Mouse (Mus musculus) lung, postnatal 25 days (tissue): ENCODE measurements around the gene Gm20388.
A peak's percentile ranks its signal among the peaks of the same experiment; 100 is the strongest.

ENCODE experiments used
- DNase-seq: peaks from one replicate; pipeline ENCODE4 v3.0.0; 2022; ENCODE audit warnings: low spot score

Gm20388 gene

DNA sequence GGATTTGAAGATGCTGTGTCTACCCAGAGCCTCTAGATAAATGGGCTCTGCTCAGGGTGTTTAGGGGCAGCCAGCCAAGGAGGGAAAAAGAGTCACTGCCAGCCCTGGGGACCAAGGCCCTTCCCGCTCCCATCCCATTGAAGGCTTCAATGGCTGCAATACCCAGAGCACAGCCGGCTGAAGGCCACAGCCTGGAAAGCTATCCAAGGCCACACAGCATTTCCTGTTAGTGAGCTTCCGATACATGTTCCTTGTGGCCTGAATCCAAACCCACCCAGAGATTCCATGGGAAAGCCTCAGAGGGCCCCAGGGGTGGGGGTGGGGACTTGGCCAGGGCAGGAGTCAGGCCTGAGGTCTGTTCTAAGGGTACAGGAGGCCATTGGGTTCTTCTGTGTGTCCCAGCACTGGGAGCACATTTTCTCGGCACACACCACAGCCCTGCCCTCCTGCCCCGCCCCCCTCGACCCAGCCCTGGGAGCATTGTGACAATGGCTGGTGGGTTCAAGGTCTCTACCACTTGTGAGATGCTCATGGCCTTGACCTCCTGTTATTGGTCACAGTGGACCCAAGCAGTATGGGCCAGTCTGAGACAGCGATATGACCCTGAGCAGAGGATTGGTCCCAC is 294.2 kb downstream of the Gm20388 start:
- peak; percentile 73 for DNase-seq

DNA sequence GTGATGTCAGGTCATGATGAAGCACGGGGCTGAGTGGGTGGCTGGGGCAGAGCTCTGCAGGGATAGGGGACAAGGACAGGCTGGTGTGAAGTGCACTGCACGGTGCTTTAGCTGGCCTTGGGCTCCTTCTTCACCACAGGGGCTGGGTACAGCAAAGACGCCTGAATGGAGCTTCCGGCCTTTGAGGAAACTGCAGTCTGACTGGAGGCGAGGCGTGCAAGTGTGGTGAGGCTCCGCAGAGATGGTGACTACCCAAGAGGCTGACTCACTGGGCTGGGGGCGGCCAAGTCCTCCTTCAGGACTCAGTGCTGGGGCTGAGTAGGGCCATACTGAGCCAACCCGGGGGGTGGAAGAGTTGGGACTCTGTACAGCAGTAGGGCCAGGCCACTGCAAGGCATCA is 295.3 kb downstream of the Gm20388 start:
- DNase-seq, result no peak

DNA sequence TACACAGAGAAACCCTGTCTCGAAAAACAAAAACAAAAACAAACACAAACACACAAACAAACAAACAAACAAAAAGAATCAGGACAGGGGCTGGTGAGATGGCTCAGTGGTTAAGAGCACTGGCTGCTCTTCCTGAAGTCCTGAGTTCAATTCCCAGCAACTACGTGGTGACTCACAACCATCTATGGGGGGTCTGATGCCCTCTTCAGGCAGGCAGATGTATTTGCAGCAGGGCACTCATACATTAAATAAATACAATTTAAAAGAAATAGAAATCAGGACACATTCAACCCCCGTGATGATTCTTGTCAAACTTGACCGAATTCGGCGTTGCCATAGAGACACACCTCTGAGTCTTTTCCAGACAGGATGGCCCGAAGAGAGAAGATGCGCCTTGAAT is 296.7 kb downstream of the Gm20388 start:
- no peak for DNase-seq

DNA sequence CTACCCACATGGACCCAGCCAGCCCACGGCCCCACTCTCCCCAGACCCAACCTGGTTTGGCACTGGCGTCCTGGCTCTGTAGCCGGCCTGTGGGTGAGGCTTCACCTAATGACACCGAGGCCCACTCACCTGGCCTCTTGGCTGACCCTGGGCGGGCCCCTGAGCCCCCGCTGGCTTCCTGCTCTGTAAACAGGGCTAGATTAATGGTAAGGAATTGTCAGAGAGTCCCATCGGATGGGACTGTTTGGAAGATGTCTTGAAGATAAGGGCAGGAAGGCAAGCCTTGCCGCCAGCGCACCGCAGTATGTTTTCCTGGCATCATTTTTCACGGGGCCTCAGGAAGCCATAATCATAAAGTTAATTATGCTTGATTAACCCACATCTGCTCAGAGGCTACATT is 297.5 kb downstream of the Gm20388 start:
- DNase-seq, result no peak

DNA sequence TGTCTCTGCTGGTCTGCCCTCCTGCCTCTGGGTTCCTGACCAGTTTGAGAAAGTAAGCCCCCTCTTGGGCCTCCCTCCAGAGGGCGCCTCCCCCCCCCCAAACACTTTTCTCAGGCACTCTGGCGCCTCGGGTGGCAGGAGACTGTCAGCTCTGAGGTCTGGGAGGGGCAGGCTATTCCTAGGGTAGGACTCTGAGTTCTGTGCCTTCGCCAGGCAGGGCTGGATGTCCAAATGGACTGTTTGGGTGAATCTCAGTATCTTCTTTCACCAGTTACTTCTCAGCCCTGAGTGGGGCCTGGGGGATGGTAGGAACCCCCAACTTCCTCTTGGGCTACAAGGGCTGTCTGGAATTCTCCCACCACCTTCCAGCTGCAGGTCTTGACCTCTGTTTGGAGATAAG is 300.7 kb downstream of the Gm20388 start:
- DNase-seq, result no peak

DNA sequence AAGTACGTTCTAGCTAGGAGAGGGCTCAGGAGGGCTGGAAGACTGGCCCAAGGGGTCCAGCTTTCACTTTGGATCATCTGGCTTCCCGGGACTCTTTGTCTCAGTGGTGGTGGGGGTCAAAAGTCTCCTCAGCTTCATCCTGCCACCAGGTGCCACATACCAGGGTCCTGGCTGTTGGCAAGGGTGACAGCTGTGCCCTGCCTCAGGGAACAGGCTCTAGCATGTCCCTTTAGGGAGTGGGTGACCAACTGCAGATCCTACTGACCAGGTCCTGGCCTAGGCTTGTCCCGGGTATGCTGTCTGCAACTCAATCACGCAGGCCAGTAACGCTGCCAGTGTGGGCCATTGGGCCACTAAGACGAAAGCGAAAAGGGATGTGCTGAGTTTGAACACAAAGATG is 302.0 kb downstream of the Gm20388 start:
- no peak for DNase-seq

DNA sequence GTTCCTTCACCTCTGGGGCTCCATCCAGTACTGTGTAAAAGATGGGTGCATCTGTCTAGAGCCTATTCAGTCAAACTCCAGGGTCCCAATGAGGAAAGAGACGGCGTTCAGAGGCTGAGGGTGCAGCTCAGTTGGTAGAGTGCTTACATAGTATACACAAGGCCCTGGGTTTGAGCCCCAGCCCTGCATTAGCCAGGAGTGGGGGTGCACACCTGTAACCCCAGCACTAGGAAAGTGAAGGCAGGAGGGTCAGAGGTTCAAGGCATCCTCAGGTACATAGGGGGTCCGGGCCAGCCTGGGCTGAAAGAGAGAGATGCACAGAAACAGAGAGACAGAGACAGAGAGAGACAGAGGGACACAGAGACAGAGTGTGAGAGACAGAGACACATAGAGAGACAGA is 302.6 kb downstream of the Gm20388 start:
- no peak for DNase-seq

DNA sequence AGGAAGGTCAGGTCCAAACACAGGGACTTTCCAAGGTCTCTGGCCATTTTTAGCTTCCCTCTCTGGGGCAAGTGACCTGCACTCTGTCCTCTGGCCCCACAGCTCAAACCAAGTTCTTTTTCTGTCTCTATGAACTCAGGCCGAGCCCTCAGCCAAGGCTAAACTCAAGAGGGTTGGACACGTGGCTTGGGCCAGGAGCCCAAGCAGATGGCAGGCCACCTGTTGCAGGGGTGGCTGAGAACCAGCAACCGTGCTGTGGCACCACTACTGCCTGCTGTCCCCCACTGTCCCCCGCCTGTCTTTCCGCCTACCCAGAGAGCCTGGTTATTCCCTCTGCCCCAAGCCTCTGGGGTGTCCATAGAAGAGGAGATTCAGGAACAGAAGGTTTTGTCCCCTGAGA is 303.3 kb downstream of the Gm20388 start:
- DNase-seq, result no peak

DNA sequence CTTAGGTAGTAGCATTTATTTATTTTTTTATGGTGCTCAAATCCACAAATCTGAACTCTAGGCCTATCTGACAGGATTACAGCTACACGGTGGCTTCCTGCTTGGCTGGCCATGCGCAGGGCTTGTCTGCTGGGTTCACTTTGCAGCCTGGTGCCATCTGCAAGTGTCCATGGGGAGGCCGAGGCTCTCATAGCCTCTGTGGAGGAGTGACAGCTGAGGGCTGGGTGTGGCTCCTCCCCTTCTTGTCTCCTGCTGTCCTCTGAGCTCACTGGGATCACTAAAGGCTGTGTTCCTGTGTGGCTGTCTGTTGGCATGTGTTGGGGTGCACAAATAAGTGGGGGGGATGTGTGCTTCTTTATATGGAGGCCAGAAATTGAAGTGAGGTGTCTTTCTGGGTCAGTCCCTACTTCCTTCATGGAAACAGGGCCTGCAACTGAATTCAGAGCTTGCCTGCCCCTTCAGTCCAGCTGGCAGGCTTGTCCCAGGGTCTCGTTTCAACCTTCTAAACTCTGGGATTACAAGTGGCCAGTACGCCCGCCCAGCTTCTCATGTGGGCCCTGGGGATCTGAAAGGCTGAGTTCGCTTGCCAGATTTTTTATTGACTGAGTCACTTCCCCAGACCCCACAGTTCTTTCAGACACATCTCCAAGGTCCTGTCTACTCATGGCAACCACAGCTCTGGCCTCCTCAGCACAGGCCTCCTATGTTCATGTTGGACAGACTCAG is 304.9 kb downstream of the Gm20388 start:
- DNase-seq, result no peak

DNA sequence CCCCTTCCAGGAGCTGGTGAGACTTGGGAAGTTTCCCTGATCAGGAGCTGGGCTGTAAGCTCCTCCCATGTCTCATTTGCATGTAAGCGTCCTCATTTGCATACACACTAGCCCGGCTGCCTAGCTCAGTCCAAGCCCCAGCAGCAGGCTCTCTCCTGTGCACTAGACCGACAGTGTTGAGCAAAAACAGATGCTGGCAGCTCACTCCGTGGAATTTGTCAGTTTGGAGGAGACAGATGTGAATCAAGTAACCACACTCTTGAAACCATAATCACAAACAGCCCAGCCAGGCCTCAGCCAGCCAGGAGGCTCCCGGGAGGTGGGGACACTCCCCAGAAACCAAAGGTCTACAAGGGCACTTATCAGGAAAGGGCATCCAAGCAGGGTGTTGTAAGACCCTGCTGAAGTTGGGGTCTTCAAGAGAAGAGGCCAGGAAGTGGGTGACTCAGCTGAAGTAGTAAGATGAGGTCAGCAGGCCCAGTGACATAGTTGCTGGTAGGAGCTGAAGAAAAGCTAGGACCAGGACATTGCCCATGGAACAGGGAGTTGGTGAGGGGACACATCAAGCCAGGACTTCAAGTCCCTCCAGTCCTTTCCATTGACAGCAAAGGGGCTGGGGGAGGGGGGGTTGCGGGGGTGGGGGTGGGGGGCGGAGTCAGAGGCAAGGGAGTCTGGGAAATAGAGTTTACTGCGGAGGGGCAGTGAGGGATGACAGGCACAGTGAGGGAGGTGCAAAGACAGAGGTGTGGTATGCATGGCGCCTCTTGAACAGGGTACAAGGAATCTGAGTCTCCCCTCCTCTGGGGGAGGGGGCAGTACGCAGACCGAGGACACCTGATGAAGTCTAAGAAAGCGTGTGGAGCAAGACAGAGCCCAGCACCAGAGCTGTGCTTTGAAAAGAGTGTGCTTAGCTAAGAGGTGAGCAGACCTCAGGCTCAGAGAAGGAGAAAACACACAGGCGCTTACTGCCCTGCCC is 306.5 kb downstream of the Gm20388 start:
- peak; percentile 64 for DNase-seq

DNA sequence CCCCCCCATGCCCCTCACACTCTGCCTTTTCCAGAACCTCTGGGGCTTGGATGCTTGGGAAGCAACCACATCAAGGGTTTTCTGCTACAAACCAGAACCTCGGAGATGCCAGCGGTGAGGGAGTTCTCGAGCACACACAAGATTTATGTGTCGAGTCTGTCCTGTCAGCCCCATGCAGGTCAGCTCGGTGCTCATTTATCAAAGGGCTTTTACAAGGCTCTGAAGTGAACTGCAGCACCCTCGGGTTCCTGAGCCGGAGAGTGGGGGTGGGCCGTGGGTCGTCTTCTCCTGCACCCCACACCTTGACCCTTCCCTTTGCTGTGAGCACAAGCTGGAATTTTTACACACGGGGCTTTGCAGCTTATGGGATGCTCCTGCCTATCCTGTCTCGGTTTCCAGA is 311.9 kb downstream of the Gm20388 start:
- DNase-seq, result no peak

DNA sequence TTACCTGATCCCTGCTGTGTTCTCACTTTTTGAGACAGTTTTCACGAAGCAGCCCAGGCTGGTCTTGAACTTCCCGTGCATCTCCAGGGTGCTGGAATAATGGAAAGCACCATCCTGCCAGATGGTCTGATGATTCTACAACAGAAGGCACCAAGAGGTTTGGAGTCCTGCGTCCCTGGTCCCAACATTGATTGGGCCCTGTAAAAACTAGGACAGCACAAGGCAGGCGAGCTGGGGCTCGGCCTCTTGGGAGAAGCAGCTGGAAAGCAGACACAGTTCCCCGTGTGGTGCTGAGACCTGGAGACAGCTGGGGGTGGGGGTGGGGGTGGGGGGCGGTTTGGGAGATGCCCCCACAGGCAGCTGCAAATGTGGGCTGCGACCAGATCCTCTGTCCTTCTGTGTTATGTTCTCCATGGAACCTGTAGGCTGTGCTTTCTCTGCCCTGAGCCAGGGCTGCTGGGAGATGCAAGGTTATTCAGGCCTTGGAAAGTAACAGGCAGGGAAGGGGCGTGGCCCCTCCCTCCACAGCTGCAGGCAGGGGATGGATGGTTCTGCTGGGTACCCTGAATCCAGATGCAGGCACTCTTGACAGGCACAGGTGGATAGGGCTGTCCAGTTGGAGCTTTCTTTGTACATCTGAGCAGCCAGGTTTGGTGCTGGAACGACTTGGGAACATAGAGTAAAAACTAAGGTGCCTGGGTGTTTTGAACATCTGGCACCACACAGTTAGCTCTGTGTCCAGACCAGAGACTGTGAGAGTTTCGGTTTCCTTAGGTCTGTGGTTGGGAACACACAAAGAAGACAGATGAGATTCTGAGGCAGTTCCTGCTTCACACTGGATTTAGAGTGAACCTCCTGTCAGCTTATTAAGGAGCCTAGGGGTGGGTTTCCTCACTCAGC is 314.1 kb downstream of the Gm20388 start:
- no peak for DNase-seq

DNA sequence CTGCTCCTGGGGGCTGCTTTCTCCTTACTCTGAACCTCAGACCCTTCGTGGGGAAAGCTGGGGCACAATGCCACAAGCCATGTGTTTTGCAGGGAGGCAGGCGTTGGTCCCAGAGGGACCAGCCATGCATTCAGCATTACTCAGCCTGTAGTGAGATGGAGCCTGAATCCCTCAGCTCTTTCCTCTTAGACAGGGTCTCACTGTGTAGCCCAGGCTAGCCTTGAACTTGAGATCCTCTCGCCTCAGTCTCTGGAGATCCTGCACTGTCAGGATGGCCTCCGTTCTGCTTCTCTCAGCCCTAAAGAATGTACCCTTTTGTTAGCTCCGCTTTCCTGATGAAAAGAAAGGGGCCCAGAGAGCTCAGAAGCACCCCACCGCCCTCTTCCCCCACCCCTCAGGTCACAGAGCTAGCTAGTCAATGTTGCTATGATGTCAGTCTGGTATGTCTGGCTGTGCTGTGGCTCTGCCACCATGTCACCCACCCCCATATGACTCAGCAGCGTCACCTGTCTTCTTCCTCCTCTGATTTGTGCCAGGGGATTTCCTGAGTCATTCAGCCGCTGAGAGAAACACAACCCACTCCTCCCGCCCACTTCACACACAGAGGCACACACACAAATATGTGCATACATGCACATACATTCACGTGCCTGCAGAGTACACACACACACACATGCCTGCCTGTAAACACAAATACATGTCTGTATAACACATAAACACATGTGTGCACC is 314.9 kb downstream of the Gm20388 start:
- DNase-seq, result no peak

DNA sequence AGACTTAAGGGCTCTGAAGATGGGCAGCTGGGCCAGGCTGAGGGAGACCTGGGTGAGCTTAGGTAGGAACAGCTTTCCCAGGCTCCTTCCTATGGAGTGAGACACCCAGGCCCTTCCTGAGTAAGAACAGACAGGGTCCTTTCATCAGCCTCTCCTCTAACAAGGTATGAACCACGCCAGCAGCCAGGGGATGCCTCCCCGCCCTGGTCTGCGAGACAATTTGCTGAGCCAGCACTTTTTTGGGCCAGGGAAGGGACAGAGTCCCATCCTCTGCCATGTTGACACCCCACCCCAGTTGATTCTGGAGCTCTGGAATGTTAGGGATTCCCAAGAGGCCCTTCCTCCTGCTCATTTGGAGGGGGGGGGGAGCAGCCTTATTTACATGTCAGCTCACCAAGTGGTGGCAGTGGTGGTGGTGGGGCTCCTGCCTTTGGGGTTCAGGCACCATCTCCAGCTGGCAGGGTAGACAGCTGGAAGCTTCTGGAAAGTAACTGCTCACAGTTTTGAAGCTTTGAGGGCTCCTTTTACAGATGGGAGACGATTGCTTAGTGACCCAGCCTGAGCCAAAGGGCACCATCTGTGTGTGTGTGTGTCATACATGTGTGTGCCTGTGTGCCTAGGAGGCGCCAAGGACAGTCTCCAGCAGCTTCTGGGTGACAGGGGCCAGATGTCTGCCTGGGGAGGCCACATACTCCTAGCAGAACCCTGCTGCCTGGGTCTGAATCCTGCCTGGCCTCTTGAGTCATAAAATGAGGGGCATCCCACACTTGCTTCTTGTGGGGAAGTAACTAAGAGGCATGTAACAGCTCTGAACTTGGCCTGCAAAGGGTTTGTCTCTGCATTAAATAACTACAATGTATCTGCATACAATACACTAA is 316.3 kb downstream of the Gm20388 start:
- DNase-seq, result no peak

DNA sequence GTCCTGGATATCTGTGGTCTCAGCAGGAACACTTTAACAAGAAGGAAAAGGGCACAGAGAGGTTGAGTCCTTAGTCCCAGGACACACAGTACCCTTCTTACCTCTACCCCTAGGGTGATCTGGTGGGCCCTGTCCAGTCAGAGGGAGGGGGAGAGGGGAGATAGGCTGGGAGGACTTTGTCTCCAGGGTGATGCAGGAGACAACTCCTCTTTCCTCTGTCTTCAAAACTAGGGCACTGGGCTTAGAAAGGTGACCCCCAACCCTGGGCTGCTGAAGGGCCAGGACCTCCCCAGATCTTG is 316.9 kb downstream of the Gm20388 start:
- no peak for DNase-seq

DNA sequence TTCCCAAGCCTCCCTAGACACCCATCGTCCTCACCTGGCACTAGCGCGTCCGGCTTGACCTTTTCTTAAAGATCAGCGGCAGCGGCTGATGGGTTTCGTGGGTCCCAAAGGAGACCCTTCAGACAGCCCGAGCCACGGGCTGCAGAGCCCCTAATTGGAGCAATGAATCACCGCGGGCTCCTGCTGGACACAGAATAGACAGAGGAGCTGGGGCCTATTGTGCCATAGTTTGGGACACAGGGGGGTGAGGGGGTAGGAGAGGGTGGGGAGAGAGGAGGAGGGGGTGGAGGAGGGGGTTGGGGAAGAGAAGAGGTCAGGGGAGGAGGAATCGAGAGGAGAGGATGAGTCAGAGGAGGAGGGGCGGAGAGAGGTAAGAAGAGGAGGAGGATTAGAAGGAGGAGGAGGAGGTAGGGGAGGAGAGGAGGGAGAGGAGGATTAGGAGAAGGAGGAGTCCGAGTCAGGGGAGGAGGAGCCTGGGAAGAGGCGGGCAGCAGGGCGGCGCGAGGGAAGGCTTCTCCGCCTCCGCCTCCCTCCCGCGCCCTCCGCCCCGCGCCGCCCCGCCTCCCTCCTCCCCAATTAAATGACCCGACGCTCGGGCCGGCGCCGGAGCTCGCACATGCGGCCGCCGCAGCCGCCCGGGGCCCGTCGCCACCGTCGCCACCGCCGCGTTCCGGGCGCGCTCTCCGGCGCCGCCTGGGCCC is 317.4 kb downstream of the Gm20388 start, which contains the start of gene Gse1:
Gene Gse1, plus strand, starts transcription at position 566 of the 701 bp plus-strand sequence.
- DNase-seq, result peak; percentile 88

DNA sequence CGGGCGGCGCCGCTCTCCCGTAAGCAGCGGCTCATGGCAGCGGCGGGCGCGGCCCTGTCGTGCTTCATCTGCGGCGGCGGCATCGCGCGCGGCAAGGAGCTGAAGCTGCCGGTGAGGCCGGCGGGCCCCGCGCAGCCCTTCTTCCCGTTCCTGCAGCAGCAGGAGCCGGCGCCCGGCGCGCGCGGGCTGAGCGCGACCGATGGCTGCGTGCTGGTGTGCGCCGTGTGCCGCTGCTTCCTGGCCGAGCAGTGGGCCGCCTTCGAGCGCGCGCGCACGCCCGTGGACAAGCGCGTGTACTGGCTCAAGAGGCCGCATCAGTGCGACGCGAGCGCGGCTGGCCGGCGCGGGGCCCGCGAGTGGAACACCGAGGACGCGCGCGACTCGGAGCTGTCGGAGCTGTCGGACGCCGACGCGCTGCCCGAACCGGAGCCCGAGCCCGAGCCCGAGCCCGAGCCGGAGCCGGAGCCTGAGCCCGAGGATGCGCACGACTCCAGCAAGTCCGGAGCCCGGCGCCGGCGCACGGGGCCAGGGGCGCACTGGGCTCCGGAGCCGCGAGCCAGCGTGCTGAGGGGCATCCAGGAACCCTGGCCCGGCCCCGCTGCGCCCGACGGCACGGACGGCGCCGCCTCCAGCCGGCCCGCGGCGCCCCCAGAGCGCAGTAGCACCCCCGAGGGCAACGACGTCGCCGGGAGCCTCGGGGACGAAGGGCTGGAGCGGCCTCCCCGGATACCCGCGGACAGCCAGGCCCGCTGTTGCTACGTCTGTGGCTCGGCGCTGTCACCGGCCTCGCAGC is 318.3 kb downstream of the Gm20388 start:
- no peak for DNase-seq

DNA sequence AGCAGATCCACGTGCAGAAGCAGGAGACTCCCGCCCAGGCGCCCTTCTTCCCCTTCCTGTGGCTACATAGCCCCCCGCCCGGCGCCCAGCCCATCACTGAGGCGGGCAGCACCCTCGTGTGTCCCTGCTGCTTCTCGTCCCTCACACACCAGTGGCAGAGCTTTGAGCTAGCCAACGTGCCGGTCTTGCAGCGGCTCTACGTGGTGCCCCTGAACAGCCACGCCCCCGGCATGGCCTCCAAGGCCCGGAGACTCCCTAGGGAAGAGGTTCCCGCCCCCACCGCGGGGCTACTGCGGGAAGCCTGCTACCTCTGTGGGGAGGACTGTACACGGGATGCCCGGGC is 318.9 kb downstream of the Gm20388 start:
- DNase-seq, result no peak

DNA sequence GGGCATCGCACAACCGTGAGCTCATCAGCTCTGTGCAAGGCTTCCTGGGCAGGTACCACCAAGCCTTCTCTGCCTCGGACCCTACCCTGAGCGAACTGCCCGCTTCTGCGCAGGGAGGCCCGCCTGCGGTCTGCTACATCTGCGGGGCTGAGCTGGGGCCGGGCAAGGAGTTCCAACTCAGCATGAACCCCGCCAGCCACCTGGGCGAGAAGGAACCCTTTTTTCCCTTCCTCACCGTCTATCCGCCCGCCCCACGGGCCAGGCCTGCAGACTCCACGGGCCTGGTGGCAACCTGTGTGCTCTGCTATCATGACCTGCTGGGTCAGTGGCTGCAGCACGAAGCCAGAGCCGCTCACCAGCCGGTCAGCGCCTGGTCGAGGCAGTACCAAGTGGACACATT is 319.4 kb downstream of the Gm20388 start:
- DNase-seq, result no peak
